Mouse (Mus musculus) heart, postnatal 0 days (tissue): Measurements from ENCODE around the gene Ppm1l. TPM values are rescaled to one million over a fixed set of nuclear protein-coding genes. Genes with fewer than 3 reads are reported as not detected.
A peak's percentile ranks its signal among the peaks of the same experiment; 100 is the strongest.

Experiments used
- ATAC-seq: fragments of 200-750 bp; cut with Nextera tagmentation; 2 replicates; pipeline ENCODE4 v1.8.0; 2017; ENCODE audit warnings: low read depth, moderate number of reproducible peaks, moderate library complexity; ENCODE audit not compliant: insufficient read depth
- DNase-seq: peaks from one replicate; pipeline ENCODE4 v3.0.0-alpha.2; 2016; ENCODE audit warnings: low spot score
- H3K27ac ChIP-seq: fragments of 300-500 bp; sonication (generic); 2 replicates; pipeline ENCODE4 v1.5.1; 2014; ENCODE audit warnings: low read depth, mild to moderate bottlenecking
- H3K27me3 ChIP-seq: fragments of 300-500 bp; sonication (generic); 2 replicates; pipeline ENCODE4 v1.6.1; 2014; ENCODE audit warnings: low read length, mixed read lengths; ENCODE audit not compliant: control insufficient read depth, insufficient read depth
- H3K36me3 ChIP-seq: fragments of 300-500 bp; sonication (generic); replicated peaks from 2 replicates; pipeline ENCODE4 v1.6.1; 2014; ENCODE audit warnings: low read length, mixed read lengths; ENCODE audit not compliant: control insufficient read depth, insufficient read depth
- H3K4me1 ChIP-seq: fragments of 300-500 bp; sonication (generic); 2 replicates; pipeline ENCODE4 v1.6.1; 2014; ENCODE audit warnings: antibody characterized with exemption; ENCODE audit not compliant: control insufficient read depth, insufficient read depth
- H3K4me2 ChIP-seq: fragments of 300-500 bp; sonication (generic); 2 replicates; pipeline ENCODE4 v1.6.1; 2014; ENCODE audit warnings: low read depth, mild to moderate bottlenecking, low read length, moderate library complexity
- H3K4me3 ChIP-seq: fragments of 300-500 bp; sonication (generic); 2 replicates; pipeline ENCODE4 v1.5.1; 2014; ENCODE audit warnings: low read depth, low read length
- H3K9ac ChIP-seq: fragments of 300-500 bp; sonication (generic); replicated peaks from 2 replicates; pipeline ENCODE4 v1.6.1; 2014; ENCODE audit warnings: low read depth, low read length, mixed read lengths
- H3K9me3 ChIP-seq: fragments of 300-500 bp; sonication (generic); replicated peaks from 2 replicates; pipeline ENCODE4 v1.6.1; 2016; ENCODE audit warnings: low read length; ENCODE audit not compliant: control insufficient read depth
- CTCF ChIP-seq: IDR thresholded peaks from 2 replicates; pipeline ENCODE4 v1.5.1; 2016; ENCODE audit warnings: antibody characterized with exemption, control low read depth, low read depth
- EP300 ChIP-seq: IDR thresholded peaks from 2 replicates; pipeline ENCODE4 v1.6.1; 2016; ENCODE audit warnings: antibody characterized with exemption, low read depth
- WGBS: fragments of 180-500 bp; shearing (Covaris S2); extraction: QIAGEN DNeasy Blood & Tissue Kit; methylation state at CpG from one replicate; pipeline ENCODE4 v1.1.7; 2014; 5-methylcytosine and 5-hydroxymethylcytosine counted together
- polyA plus RNA-seq: library from polyadenylated mRNA; unstranded; fragments of >200 nt; fragmentation: Nextera tagmentation; extraction: Ambion mirVana; gene quantifications from 2 replicates; pipeline ENCODE4 v1.2.1, GENCODE M21; 2015
- total RNA-seq: library from RNA; depleted of rRNA; stranded (reverse); fragments of >200 nt; gene quantifications from 2 replicates; pipeline ENCODE4 v1.2.3, GENCODE M21; 2014; ENCODE audit warnings: low replicate concordance

Ppm1l gene
- total and polyA plus RNA-seq, 2 experiments from 2014 or later = 8.7 to 13.8 TPM

DNA sequence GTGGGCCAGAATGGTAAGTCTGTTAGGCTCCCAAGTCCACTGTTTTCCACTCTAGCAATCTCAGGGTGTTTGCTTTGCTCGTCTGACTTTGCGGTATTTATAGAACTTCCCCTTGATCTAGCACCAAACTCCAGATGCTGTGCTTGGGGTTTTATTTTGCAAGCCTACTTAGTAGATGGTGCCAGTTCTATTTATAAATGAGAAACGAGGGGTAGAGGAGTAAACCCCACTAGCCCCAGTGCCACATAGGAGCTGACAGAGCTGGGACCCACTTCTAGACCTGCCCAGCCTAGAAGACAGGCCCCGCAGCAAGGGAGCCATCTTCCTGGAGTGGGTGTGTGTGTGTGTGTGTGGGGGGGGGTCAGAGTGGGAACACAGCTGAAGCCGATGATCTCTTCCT is 130.3 kb downstream of the Ppm1l start:
- WGBS = 21% methylated on average over 5 of the region's 5 CpGs
- ATAC-seq = peak; percentile 75
- no peaks in the 10 kb centered on the region for H3K36me3 ChIP-seq
- H3K27ac ChIP-seq = peak overlapping the region; percentile 83
- peak overlapping the region; percentile 16 for H3K4me2 ChIP-seq
- no peak for TF ChIP-seq CTCF
- TF ChIP-seq EP300 = no peak
- no peaks in the 10 kb centered on the region for H3K27me3 ChIP-seq
- DNase-seq = peak; percentile 61
- H3K9me3 ChIP-seq = no peaks in the 10 kb centered on the region
- peaks cover 16% of the 10 kb centered on the region for H3K4me1 ChIP-seq
- H3K4me3 ChIP-seq = no peak overlapping the region
- H3K9ac ChIP-seq = no peak overlapping the region

DNA sequence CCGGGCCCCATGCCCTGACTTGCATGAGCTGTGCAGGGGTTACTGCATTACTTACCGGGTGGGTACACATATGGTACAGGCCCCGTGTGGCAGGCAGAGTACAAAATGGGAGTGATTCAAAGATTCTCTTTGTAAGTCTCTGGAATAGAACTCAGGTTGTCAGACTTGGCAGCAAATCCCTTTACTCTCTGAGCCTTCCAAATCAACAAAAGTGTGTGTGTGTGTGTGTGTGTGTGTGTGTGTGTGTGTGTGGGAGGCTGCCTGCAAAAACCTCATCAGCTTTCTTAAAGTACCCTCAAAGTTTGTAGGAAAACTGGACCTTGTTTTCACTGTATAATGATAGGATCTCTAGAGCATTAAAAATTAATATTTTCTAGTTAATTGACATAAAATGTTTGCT is 132.4 kb downstream of the Ppm1l start:
- no peaks in the 10 kb centered on the region for H3K9me3 ChIP-seq
- WGBS = 79% methylated on average over 3 of the region's 3 CpGs
- no peak for TF ChIP-seq CTCF
- DNase-seq = no peak
- H3K9ac ChIP-seq = no peak overlapping the region
- peaks cover 19% of the 10 kb centered on the region for H3K4me1 ChIP-seq
- no peak overlapping the region for H3K4me3 ChIP-seq
- H3K36me3 ChIP-seq = no peaks in the 10 kb centered on the region
- no peak overlapping the region for H3K27ac ChIP-seq
- no peak overlapping the region for H3K4me2 ChIP-seq
- H3K27me3 ChIP-seq = no peaks in the 10 kb centered on the region
- no peak for ATAC-seq

- Histone ChIP-seq H3K4me3 (no peak overlapping the region), H3K4me1 (peaks cover 10% of the 10 kb centered on the region; the same call in 1 of the 2 replicates), H3K4me2 (no peak overlapping the region), H3K27ac (no peak overlapping the region), H3K36me3 (no peaks in the 10 kb centered on the region), H3K9me3 (no peaks in the 10 kb centered on the region), H3K27me3 (no peaks in the 10 kb centered on the region), H3K9ac (no peak overlapping the region)
- TF ChIP-seq CTCF (no peak), EP300 (no peak)
- ATAC-seq (no peak), DNase-seq (no peak)
- 77% methylated on average over 3 of the region's 3 CpGs for WGBS
Observed at GRCm38 (mm10) chr3:69454330-69454729, 137.7 kb downstream of the Ppm1l start.

DNA sequence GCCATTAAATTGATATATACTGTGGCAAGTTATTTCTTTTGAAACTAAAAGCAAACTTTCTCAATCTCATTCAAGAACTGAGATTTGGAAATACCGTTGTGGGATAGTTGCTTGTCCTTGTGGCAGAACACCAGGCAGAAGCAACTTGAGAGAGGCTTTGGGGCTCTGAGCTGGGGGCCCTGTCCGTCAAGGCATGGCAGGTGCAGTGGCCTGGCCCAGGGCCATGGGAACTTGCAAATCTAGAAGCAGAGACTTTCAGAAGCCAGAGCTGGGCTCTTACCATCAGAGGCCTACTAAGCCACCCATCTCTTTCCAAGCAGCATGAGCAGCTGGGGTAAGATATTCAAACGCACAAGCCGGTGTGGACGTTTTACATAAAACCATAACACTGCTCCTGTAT is 139.4 kb downstream of the Ppm1l start:
- Histone ChIP-seq H3K27ac (no peak overlapping the region), H3K9me3 (no peaks in the 10 kb centered on the region), H3K4me3 (no peak overlapping the region), H3K36me3 (no peaks in the 10 kb centered on the region), H3K4me1 (peaks cover 15% of the 10 kb centered on the region; the same call in 1 of the 2 replicates), H3K9ac (no peak overlapping the region), H3K4me2 (no peak overlapping the region), H3K27me3 (no peaks in the 10 kb centered on the region)
- TF ChIP-seq EP300 = no peak
- 78% methylated on average over 5 of the region's 5 CpGs for WGBS
- ATAC-seq (no peak), DNase-seq (no peak)

GRCm38 (mm10) chr3:69458756-69459155 is 142.1 kb downstream of the Ppm1l start:
- 68% methylated on average over 6 of the region's 6 CpGs for WGBS
- no peak for ATAC-seq
- Histone ChIP-seq H3K4me3 (no peak overlapping the region), H3K36me3 (no peaks in the 10 kb centered on the region), H3K27ac (no peak overlapping the region), H3K27me3 (no peaks in the 10 kb centered on the region), H3K9ac (no peak overlapping the region), H3K4me2 (no peak overlapping the region), H3K9me3 (no peaks in the 10 kb centered on the region), H3K4me1 (peaks cover 13% of the 10 kb centered on the region; the same call in 1 of the 2 replicates)
- TF ChIP-seq CTCF = no peak
- no peak for TF ChIP-seq EP300
- DNase-seq = no peak

DNA sequence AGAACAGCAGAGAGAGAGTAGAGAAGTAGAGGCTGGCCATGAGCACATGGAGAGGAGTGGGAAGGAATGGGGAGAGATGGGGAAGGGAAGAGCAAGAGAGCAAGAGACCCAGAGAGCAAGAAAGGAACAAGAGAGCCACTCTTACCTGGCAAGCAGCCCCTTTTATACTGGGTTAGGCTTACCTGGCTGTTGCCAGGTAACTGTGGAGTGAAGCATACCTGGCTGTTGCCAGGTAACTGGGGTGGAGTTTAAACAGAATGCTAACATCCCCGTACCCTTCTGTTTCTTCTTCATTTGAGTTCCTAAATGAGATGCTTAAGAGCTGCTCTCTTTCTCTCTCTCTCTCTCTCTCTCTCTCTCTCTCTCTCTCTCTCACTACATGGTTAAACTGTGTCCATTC is 145.3 kb downstream of the Ppm1l start:
- TF ChIP-seq CTCF (no peak), EP300 (no peak)
- ATAC-seq = no peak

More for the DNA sequence above, 145.3 kb downstream of the Ppm1l start:
- no peak overlapping the region for H3K9ac ChIP-seq
- H3K4me3 ChIP-seq = no peak overlapping the region
- no peak overlapping the region for H3K27ac ChIP-seq
- H3K27me3 ChIP-seq = no peaks in the 10 kb centered on the region
- H3K4me1 ChIP-seq = peaks cover 19% of the 10 kb centered on the region; the same call in 1 of the 2 replicates
- 87% methylated on average over 1 of the region's 1 CpGs for WGBS
- H3K9me3 ChIP-seq = no peaks in the 10 kb centered on the region
- no peaks in the 10 kb centered on the region for H3K36me3 ChIP-seq
- H3K4me2 ChIP-seq = no peak overlapping the region
- no peak for DNase-seq
